Mouse (Mus musculus) limb, embryonic 11.5 days (tissue): Measurements from ENCODE around the gene Fancc. TPM values are rescaled to one million over a fixed set of nuclear protein-coding genes. Genes with fewer than 3 reads are reported as not detected.
A peak's percentile ranks its signal among the peaks of the same experiment; 100 is the strongest.

ENCODE experiments used
- ATAC-seq: fragments of 200-750 bp; cut with Nextera tagmentation; 2 replicates; pipeline ENCODE4 v1.8.0; 2017; ENCODE audit warnings: low read depth; ENCODE audit not compliant: insufficient number of reproducible peaks, low FRiP score, low TSS enrichment
- DNase-seq: peaks from one replicate; pipeline ENCODE4 v3.0.0-alpha.2; 2015; ENCODE audit warnings: low spot score
- H3K27ac ChIP-seq: fragments of 300-500 bp; sonication (generic); replicated peaks from 2 replicates; pipeline ENCODE4 v1.5.1; 2014; ENCODE audit warnings: low read depth, mild to moderate bottlenecking, low read length
- H3K27me3 ChIP-seq: fragments of 300-500 bp; sonication (generic); 2 replicates; pipeline ENCODE4 v1.6.1; 2014; ENCODE audit warnings: mild to moderate bottlenecking, low read length, mixed read lengths; ENCODE audit not compliant: control insufficient read depth, insufficient read depth
- H3K36me3 ChIP-seq: fragments of 300-500 bp; sonication (generic); 2 replicates; pipeline ENCODE4 v1.6.1; 2014; ENCODE audit warnings: mild to moderate bottlenecking, low read length, moderate library complexity, mixed read lengths; ENCODE audit not compliant: control insufficient read depth, insufficient read depth
- H3K4me1 ChIP-seq: fragments of 300-500 bp; sonication (generic); 2 replicates; pipeline ENCODE4 v1.6.1; 2014; ENCODE audit warnings: low read length, mixed read lengths; ENCODE audit not compliant: control insufficient read depth, insufficient read depth
- H3K4me2 ChIP-seq: fragments of 300-500 bp; sonication (generic); 2 replicates; pipeline ENCODE4 v1.6.1; 2014; ENCODE audit warnings: low read depth, mild to moderate bottlenecking, moderate library complexity; ENCODE audit not compliant: severe bottlenecking
- H3K4me3 ChIP-seq: fragments of 300-500 bp; sonication (generic); 2 replicates; pipeline ENCODE4 v1.5.1; 2014; ENCODE audit warnings: low read depth, low read length
- H3K9ac ChIP-seq: fragments of 300-500 bp; sonication (generic); 2 replicates; pipeline ENCODE4 v1.6.1; 2014; ENCODE audit warnings: mild to moderate bottlenecking, low read length
- H3K9me3 ChIP-seq: fragments of 300-500 bp; sonication (generic); 2 replicates; pipeline ENCODE4 v1.6.1; 2016; ENCODE audit warnings: low read length; ENCODE audit not compliant: control insufficient read depth
- WGBS: fragments of 180-500 bp; shearing (Covaris S2); extraction: QIAGEN DNeasy Blood & Tissue Kit; methylation state at CpG from one replicate; pipeline ENCODE4 v1.1.7; 2014; 5-methylcytosine and 5-hydroxymethylcytosine counted together
- polyA plus RNA-seq: library from polyadenylated mRNA; unstranded; fragments of >200 nt; fragmentation: Nextera tagmentation; extraction: Ambion mirVana; gene quantifications from 2 replicates; pipeline ENCODE4 v1.2.1, GENCODE M21; 2014

Gene Fancc
- polyA plus RNA-seq, 1 experiment from 2014 or later, result 25.5 TPM

- no peak overlapping the region for H3K4me3 ChIP-seq
- H3K27me3 ChIP-seq, result no peaks in the 10 kb centered on the region
- 76% methylated on average over 5 of the region's 5 CpGs for WGBS
- H3K4me1 ChIP-seq, result peaks cover 11% of the 10 kb centered on the region
- no peaks in the 10 kb centered on the region for H3K36me3 ChIP-seq
- no peak overlapping the region for H3K4me2 ChIP-seq
- no peak for DNase-seq
- H3K9me3 ChIP-seq, result no peaks in the 10 kb centered on the region
- no peak overlapping the region for H3K9ac ChIP-seq
- H3K27ac ChIP-seq, result no peak overlapping the region
- ATAC-seq, result no peak
These were observed 44.2 kb downstream of the Fancc start for GRCm38 (mm10) chr13:63452898-63453297.

GRCm38 (mm10) chr13:63451140-63451539 is 45.9 kb downstream of the Fancc start:
- no peaks in the 10 kb centered on the region for H3K9me3 ChIP-seq
- peak; percentile 54 for DNase-seq
- no peak overlapping the region for H3K27ac ChIP-seq
- H3K27me3 ChIP-seq, result no peaks in the 10 kb centered on the region
- H3K4me3 ChIP-seq, result no peak overlapping the region
- H3K4me2 ChIP-seq, result no peak overlapping the region
- H3K36me3 ChIP-seq, result no peaks in the 10 kb centered on the region
- ATAC-seq, result no peak
- H3K4me1 ChIP-seq, result peaks cover 11% of the 10 kb centered on the region
- H3K9ac ChIP-seq, result no peak overlapping the region
- 11% methylated on average over 7 of the region's 7 CpGs for WGBS

- no peak for DNase-seq
- no peak overlapping the region for H3K9ac ChIP-seq
- WGBS, result 79% methylated on average over 6 of the region's 6 CpGs
These were observed 51.7 kb downstream of the Fancc start for GRCm38 (mm10) chr13:63445419-63445818.

GRCm38 (mm10) chr13:63432759-63433158 is 64.3 kb downstream of the Fancc start:
- H3K27me3 ChIP-seq, result no peaks in the 10 kb centered on the region
- H3K9ac ChIP-seq, result no peak overlapping the region
- no peaks in the 10 kb centered on the region for H3K4me1 ChIP-seq
- no peak overlapping the region for H3K4me2 ChIP-seq
- ATAC-seq (no peak), DNase-seq (no peak)
- H3K36me3 ChIP-seq, result no peaks in the 10 kb centered on the region
- no peak overlapping the region for H3K27ac ChIP-seq
- WGBS, result 85% methylated on average over 3 of the region's 3 CpGs
- H3K9me3 ChIP-seq, result no peaks in the 10 kb centered on the region
- H3K4me3 ChIP-seq, result no peak overlapping the region

More at GRCm38 (mm10) chr13:63445419-63445818, 51.7 kb downstream of the Fancc start:
- Histone ChIP-seq H3K27ac (no peak overlapping the region), H3K9me3 (no peaks in the 10 kb centered on the region), H3K4me3 (no peak overlapping the region), H3K36me3 (no peaks in the 10 kb centered on the region), H3K27me3 (no peaks in the 10 kb centered on the region), H3K4me2 (no peak overlapping the region), H3K4me1 (0 out of 2 replicates have a peak, but pooled peaks cover 4% of the 10 kb centered on the region)
- ATAC-seq, result no peak

GRCm38 (mm10) chr13:63431857-63432191 is 65.3 kb downstream of the Fancc start:
- DNase-seq, result no peak
- no peak for ATAC-seq
- WGBS, result 20% methylated on average over 5 of the region's 5 CpGs
- Histone ChIP-seq H3K9ac (peak overlapping the region; percentile 83), H3K36me3 (no peaks in the 10 kb centered on the region), H3K4me3 (peak overlapping the region; percentile 59), H3K27me3 (no peaks in the 10 kb centered on the region), H3K9me3 (no peaks in the 10 kb centered on the region), H3K4me1 (no peaks in the 10 kb centered on the region), H3K4me2 (peak overlapping the region; percentile 73), H3K27ac (peak overlapping the region; percentile 96)

- peak overlapping the region; percentile 73 for H3K4me2 ChIP-seq
- WGBS, result under 1% methylated on average over 68 of the region's 82 CpGs
- H3K4me3 ChIP-seq, result peak overlapping the region; percentile 59
- peak; percentile 99 for DNase-seq
- no peaks in the 10 kb centered on the region for H3K4me1 ChIP-seq
- H3K27ac ChIP-seq, result peak overlapping the region; percentile 96
- ATAC-seq, result peak; percentile 97
- no peaks in the 10 kb centered on the region for H3K9me3 ChIP-seq
- no peaks in the 10 kb centered on the region for H3K27me3 ChIP-seq
- peak overlapping the region; percentile 83 for H3K9ac ChIP-seq
- no peaks in the 10 kb centered on the region for H3K36me3 ChIP-seq
These were observed 65.8 kb downstream of the Fancc start for GRCm38 (mm10) chr13:63431030-63431856.

GRCm38 (mm10) chr13:63430681-63431029 is 66.4 kb downstream of the Fancc start:
- WGBS, result 1% methylated on average over 4 of the region's 4 CpGs
- ATAC-seq (peak; percentile 72), DNase-seq (no peak)
- Histone ChIP-seq H3K4me1 (no peaks in the 10 kb centered on the region), H3K4me2 (peak overlapping the region; percentile 73; the same call in 1 of the 2 replicates), H3K4me3 (peak overlapping the region; percentile 59), H3K36me3 (no peaks in the 10 kb centered on the region), H3K27ac (no peak overlapping the region; the same call in 1 of the 2 replicates), H3K27me3 (no peaks in the 10 kb centered on the region), H3K9ac (peak overlapping the region; percentile 17; the same call in 1 of the 2 replicates), H3K9me3 (no peaks in the 10 kb centered on the region)

- WGBS, result 74% methylated on average over 9 of the region's 9 CpGs
- Histone ChIP-seq H3K9me3 (no peaks in the 10 kb centered on the region), H3K4me2 (peak overlapping the region; percentile 73; the same call in 1 of the 2 replicates), H3K9ac (no peak overlapping the region; the same call in 1 of the 2 replicates), H3K4me3 (peak overlapping the region; percentile 59; the same call in 1 of the 2 replicates), H3K36me3 (no peaks in the 10 kb centered on the region), H3K4me1 (no peaks in the 10 kb centered on the region), H3K27ac (no peak overlapping the region), H3K27me3 (no peaks in the 10 kb centered on the region)
- DNase-seq (no peak), ATAC-seq (no peak)
These were observed 66.9 kb downstream of the Fancc start for GRCm38 (mm10) chr13:63430206-63430605.
